Mouse (Mus musculus): ENCODE measurements around the gene Phpt1. TPM values are rescaled to one million over a fixed set of nuclear protein-coding genes. Genes with fewer than 3 reads are reported as not detected.

The Phpt1 gene
- polyA plus RNA-seq, 1 experiment from 2014 or later, result 159 TPM

Other genes starting within 250 kb of the Phpt1 start
- gene Man1b1, start 242.9 kb downstream of the Phpt1 start, polyA plus RNA-seq (2016; fragmentation: Nextera tagmentation; extraction: Ambion mirVana), result 55.6 and 62.8 TPM in 2 replicates
- gene Dpp7, start 218.9 kb downstream of the Phpt1 start, polyA plus RNA-seq (2016; fragmentation: Nextera tagmentation; extraction: Ambion mirVana), result 16.2 and 20.2 TPM in 2 replicates
- gene Uap1l1, start 209.5 kb downstream of the Phpt1 start, polyA plus RNA-seq (2016; fragmentation: Nextera tagmentation; extraction: Ambion mirVana), result 6.0 and 8.4 TPM in 2 replicates
- 73.4 and 86.4 TPM in 2 replicates for gene Sapcd2, start 202.9 kb downstream of the Phpt1 start, polyA plus RNA-seq (2016; fragmentation: Nextera tagmentation; extraction: Ambion mirVana)
- gene Entpd2, start 179.3 kb downstream of the Phpt1 start, polyA plus RNA-seq (2016; fragmentation: Nextera tagmentation; extraction: Ambion mirVana), result 0.26 TPM in 1 of 2 replicates, not detected in the other
- gene Npdc1, start 175.9 kb downstream of the Phpt1 start, polyA plus RNA-seq (2016; fragmentation: Nextera tagmentation; extraction: Ambion mirVana), result 80.6 and 125 TPM in 2 replicates
- not detected in 2 replicates for gene Fut7, start 152.0 kb downstream of the Phpt1 start, polyA plus RNA-seq (2016; fragmentation: Nextera tagmentation; extraction: Ambion mirVana)
- 6.2 and 8.1 TPM in 2 replicates for gene Abca2, start 146.5 kb downstream of the Phpt1 start, polyA plus RNA-seq (2016; fragmentation: Nextera tagmentation; extraction: Ambion mirVana)
- 1.1 and 1.9 TPM in 2 replicates for gene Clic3, start 118.4 kb downstream of the Phpt1 start, polyA plus RNA-seq (2016; fragmentation: Nextera tagmentation; extraction: Ambion mirVana)
- 17.4 and 26.4 TPM in 2 replicates for gene Paxx, start 114.1 kb downstream of the Phpt1 start, polyA plus RNA-seq (2016; fragmentation: Nextera tagmentation; extraction: Ambion mirVana)
- gene Ptgds, start 105.2 kb downstream of the Phpt1 start, polyA plus RNA-seq (2016; fragmentation: Nextera tagmentation; extraction: Ambion mirVana), result 0.16 TPM in 1 of 2 replicates, not detected in the other
- not detected in 2 replicates for gene Lcn12, start 81.3 kb downstream of the Phpt1 start, polyA plus RNA-seq (2016; fragmentation: Nextera tagmentation; extraction: Ambion mirVana)
- gene Fbxw5, start 74.5 kb downstream of the Phpt1 start, polyA plus RNA-seq (2016; fragmentation: Nextera tagmentation; extraction: Ambion mirVana), result 91.2 and 108 TPM in 2 replicates
- 5.2 and 5.6 TPM in 2 replicates for gene C8g, start 73.5 kb downstream of the Phpt1 start, polyA plus RNA-seq (2016; fragmentation: Nextera tagmentation; extraction: Ambion mirVana)
- gene Traf2, start 28.3 kb downstream of the Phpt1 start, polyA plus RNA-seq (2016; fragmentation: Nextera tagmentation; extraction: Ambion mirVana), result 38.9 and 41.4 TPM in 2 replicates
- gene Edf1, start 17.4 kb downstream of the Phpt1 start, polyA plus RNA-seq (2016; fragmentation: Nextera tagmentation; extraction: Ambion mirVana), result 344 and 364 TPM in 2 replicates
- gene Mamdc4, start 379 bp downstream of the Phpt1 start, polyA plus RNA-seq (2016; fragmentation: Nextera tagmentation; extraction: Ambion mirVana), result 6.7 and 7.8 TPM in 2 replicates
- 0.05 and 0.27 TPM in 2 replicates for gene Ajm1, start 6.5 kb upstream of the Phpt1 start, polyA plus RNA-seq (2016; fragmentation: Nextera tagmentation; extraction: Ambion mirVana)
- 71.2 and 75.1 TPM in 2 replicates for gene Rabl6, start 33.3 kb upstream of the Phpt1 start, polyA plus RNA-seq (2016; fragmentation: Nextera tagmentation; extraction: Ambion mirVana)
- gene Ccdc183, start 42.5 kb upstream of the Phpt1 start, polyA plus RNA-seq (2016; fragmentation: Nextera tagmentation; extraction: Ambion mirVana), result 0.04 and 0.12 TPM in 2 replicates
- gene Tmem141, start 46.8 kb upstream of the Phpt1 start, polyA plus RNA-seq (2016; fragmentation: Nextera tagmentation; extraction: Ambion mirVana), result 12.8 and 14.7 TPM in 2 replicates
- 0.36 and 1.4 TPM in 2 replicates for gene Fcna, start 52.8 kb upstream of the Phpt1 start, polyA plus RNA-seq (2016; fragmentation: Nextera tagmentation; extraction: Ambion mirVana)
- gene Lcn8, start 77.9 kb upstream of the Phpt1 start, polyA plus RNA-seq (2016; fragmentation: Nextera tagmentation; extraction: Ambion mirVana), result not detected in 2 replicates
- not detected in 2 replicates for gene Lcn5, start 82.7 kb upstream of the Phpt1 start, polyA plus RNA-seq (2016; fragmentation: Nextera tagmentation; extraction: Ambion mirVana)
- not detected in 2 replicates for gene Lcn6, start 101.6 kb upstream of the Phpt1 start, polyA plus RNA-seq (2016; fragmentation: Nextera tagmentation; extraction: Ambion mirVana)
- not detected in 2 replicates for gene Lcn10, start 107.5 kb upstream of the Phpt1 start, polyA plus RNA-seq (2016; fragmentation: Nextera tagmentation; extraction: Ambion mirVana)
- not detected in 2 replicates for gene Obp2a, start 124.8 kb upstream of the Phpt1 start, polyA plus RNA-seq (2016; fragmentation: Nextera tagmentation; extraction: Ambion mirVana)
- 70.8 and 77.6 TPM in 2 replicates for gene Bmyc, start 131.5 kb upstream of the Phpt1 start, polyA plus RNA-seq (2016; fragmentation: Nextera tagmentation; extraction: Ambion mirVana)
- not detected in 2 replicates for gene Obp2b, start 161.8 kb upstream of the Phpt1 start, polyA plus RNA-seq (2016; fragmentation: Nextera tagmentation; extraction: Ambion mirVana)
- not detected in 2 replicates for gene Lcn3, start 190.3 kb upstream of the Phpt1 start, polyA plus RNA-seq (2016; fragmentation: Nextera tagmentation; extraction: Ambion mirVana)
- gene Lcn11, start 201.8 kb upstream of the Phpt1 start, polyA plus RNA-seq (2016; fragmentation: Nextera tagmentation; extraction: Ambion mirVana), result not detected in 2 replicates
- gene Gm13539, start 207.0 kb upstream of the Phpt1 start, polyA plus RNA-seq (2016; fragmentation: Nextera tagmentation; extraction: Ambion mirVana), result not detected in 2 replicates
- not detected in 2 replicates for gene Glt6d1, start 240.6 kb upstream of the Phpt1 start, polyA plus RNA-seq (2016; fragmentation: Nextera tagmentation; extraction: Ambion mirVana)
- not detected in 2 replicates for gene Lcn9, start 247.9 kb upstream of the Phpt1 start, polyA plus RNA-seq (2016; fragmentation: Nextera tagmentation; extraction: Ambion mirVana)

Measured in midbrain, embryonic 10.5 days (tissue).